Mouse (Mus musculus) thymus, adult 2 months (tissue): ENCODE measurements around the gene Pla1a.

Source experiments
- CTCF ChIP-seq: fragments of 200-500 bp; IDR thresholded peaks from 2 replicates; pipeline ENCODE4 v1.5.1; 2012; ENCODE audit warnings: mild to moderate bottlenecking, control low read depth, low read length, moderate library complexity, borderline replicate concordance; ENCODE audit not compliant: control insufficient read depth, poor library complexity, insufficient read depth; ENCODE audit errors: extremely low read depth
- POLR2A ChIP-seq: fragments of 200-500 bp; IDR thresholded peaks from 2 replicates; pipeline ENCODE4 v1.6.1; 2012; ENCODE audit warnings: mild to moderate bottlenecking, low read length, control low read depth, moderate library complexity; ENCODE audit not compliant: control insufficient read depth, poor library complexity, insufficient read depth; ENCODE audit errors: extremely low read depth

DNA sequence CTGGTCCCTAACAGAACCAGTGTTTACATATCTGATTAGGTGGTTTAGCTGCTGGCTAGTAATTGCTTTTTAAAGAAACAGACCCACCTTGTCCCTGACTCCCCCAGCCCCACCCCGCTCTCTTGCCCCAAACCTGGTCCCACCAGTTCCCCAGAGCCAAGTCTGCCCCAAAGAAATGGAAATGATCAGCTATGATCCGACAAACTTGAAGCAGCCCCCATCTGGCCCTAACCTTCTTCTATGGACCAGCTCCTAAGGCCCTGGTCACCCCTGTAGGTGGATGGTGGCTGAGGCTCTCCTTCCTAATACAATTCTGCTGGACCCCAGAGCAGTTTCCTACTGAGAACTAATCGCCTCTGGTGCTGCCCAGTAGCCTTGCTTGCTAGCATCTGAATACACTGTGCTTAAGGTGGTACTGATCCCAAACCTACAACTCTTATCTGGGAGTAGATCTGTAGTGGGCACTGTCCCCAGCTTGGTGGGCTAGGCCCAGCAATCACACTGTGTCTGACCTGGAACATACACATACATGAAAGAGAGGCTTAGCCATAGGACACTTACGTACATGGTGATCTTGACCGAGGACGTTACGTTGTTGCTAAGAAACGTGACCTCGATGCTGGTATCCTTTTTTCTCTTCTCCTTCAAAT is 32.5 kb downstream of the Pla1a start:
- TF ChIP-seq CTCF (no peak), POLR2A (no peak)
